In genomic region chr5:102697784-102698183, GRCm38 (mm10) we compare ENCODE assay signal across 20 mouse cellular contexts.
A peak's percentile ranks its signal among the peaks of the same experiment; 100 is the strongest.
DNase-seq lines count a peak whose midpoint lies in the region; ATAC-seq and TF ChIP-seq lines count a peak whose summit lies in the region.
"Had no signal": no experiment of that assay in that cellular context is flagged by ENCODE, and none has a peak within 500 bp of the region (broad histone marks: within the 10 kb centered on the region; RNA-seq: fewer than 3 reads in every experiment).

No protein-coding gene starts in this region.

- H3K9ac ChIP-seq in liver, postnatal 0 days (replicated peaks), result no peak overlapping the region
- no peak overlapping the region for H3K9ac ChIP-seq in liver, embryonic 11.5 days (ENCODE audit: low read depth, low read length)
- no peak overlapping the region for H3K9ac ChIP-seq in midbrain, embryonic 11.5 days (ENCODE audit: low read length)
- H3K9ac ChIP-seq: heart, embryonic 13.5 days; limb, embryonic 15.5 days; neural tube, embryonic 13.5 days had no signal

- no peaks in the 10 kb centered on the region for H3K36me3 ChIP-seq in liver, postnatal 0 days (replicated peaks; ENCODE audit: insufficient read depth, low read length)
- no peaks in the 10 kb centered on the region for H3K36me3 ChIP-seq in liver, embryonic 11.5 days (ENCODE audit: control insufficient read depth, insufficient read depth, low read length)
- H3K36me3 ChIP-seq in midbrain, embryonic 11.5 days (ENCODE audit: control insufficient read depth, insufficient read depth, low read length), result no peaks in the 10 kb centered on the region
- no peaks in the 10 kb centered on the region for H3K36me3 ChIP-seq in heart, embryonic 10.5 days
- H3K36me3 ChIP-seq: forebrain, embryonic 10.5 days; heart, embryonic 13.5 days; limb, embryonic 15.5 days; neural tube, embryonic 13.5 days had no signal

- H3K27ac ChIP-seq in liver, postnatal 0 days (ENCODE audit: low read depth), result no peak overlapping the region
- H3K27ac ChIP-seq in liver, embryonic 11.5 days (ENCODE audit: low read depth, low read length), result no peak overlapping the region
- no peak overlapping the region for H3K27ac ChIP-seq in midbrain, embryonic 11.5 days (ENCODE audit: low read depth, low read length)
- no peak overlapping the region for H3K27ac ChIP-seq in heart, embryonic 10.5 days
- H3K27ac ChIP-seq: forebrain, embryonic 10.5 days; heart, embryonic 13.5 days; limb, embryonic 15.5 days; neural tube, embryonic 13.5 days had no signal

- ATAC-seq in liver, postnatal 0 days, result peak; percentile 27; the same call in 1 of the 2 replicates
- ATAC-seq in liver, embryonic 11.5 days (replicated peaks; ENCODE audit: low FRiP score), result no peak
- no peak for ATAC-seq in midbrain, embryonic 11.5 days (ENCODE audit: low FRiP score)
- ATAC-seq: hindbrain, embryonic 16.5 days; intestine, embryonic 16.5 days had no signal

- TF ChIP-seq CTCF in liver, postnatal 0 days (IDR thresholded peaks at IDR 0.05; ENCODE audit: low read depth), result no peak

- H3K4me3 ChIP-seq in liver, postnatal 0 days (ENCODE audit: low read depth, low read length), result no peak overlapping the region
- H3K4me3 ChIP-seq in liver, embryonic 11.5 days (ENCODE audit: low read depth, low read length), result no peak overlapping the region
- H3K4me3 ChIP-seq in midbrain, embryonic 11.5 days (ENCODE audit: low read depth, low read length), result no peak overlapping the region
- no peak overlapping the region for H3K4me3 ChIP-seq in heart, embryonic 10.5 days
- H3K4me3 ChIP-seq: forebrain, embryonic 10.5 days; heart, embryonic 13.5 days; limb, embryonic 15.5 days; neural tube, embryonic 13.5 days had no signal

- no peaks in the 10 kb centered on the region for H3K9me3 ChIP-seq in liver, postnatal 0 days (ENCODE audit: low read length)
- H3K9me3 ChIP-seq in liver, embryonic 11.5 days (ENCODE audit: control insufficient read depth, low read length), result no peaks in the 10 kb centered on the region
- no peaks in the 10 kb centered on the region for H3K9me3 ChIP-seq in midbrain, embryonic 11.5 days (ENCODE audit: control insufficient read depth, low read length)
- no peaks in the 10 kb centered on the region for H3K9me3 ChIP-seq in heart, embryonic 10.5 days
- H3K9me3 ChIP-seq: forebrain, embryonic 10.5 days; heart, embryonic 13.5 days; limb, embryonic 15.5 days; neural tube, embryonic 13.5 days had no signal

- no peak overlapping the region for H3K4me2 ChIP-seq in liver, postnatal 0 days (ENCODE audit: low read depth, low read length)
- no peak overlapping the region for H3K4me2 ChIP-seq in liver, embryonic 11.5 days
- H3K4me2 ChIP-seq in midbrain, embryonic 11.5 days, result no peak overlapping the region
- H3K4me2 ChIP-seq: heart, embryonic 13.5 days; limb, embryonic 15.5 days; neural tube, embryonic 13.5 days had no signal

- no peak for TF ChIP-seq EP300 in liver, postnatal 0 days (IDR thresholded peaks at IDR 0.05; ENCODE audit: low read depth)

- H3K27me3 ChIP-seq in liver, postnatal 0 days (ENCODE audit: insufficient read depth, low read length), result no peaks in the 10 kb centered on the region
- H3K27me3 ChIP-seq in liver, embryonic 11.5 days (replicated peaks; ENCODE audit: control insufficient read depth, insufficient read depth, low read length), result no peaks in the 10 kb centered on the region
- no peaks in the 10 kb centered on the region for H3K27me3 ChIP-seq in midbrain, embryonic 11.5 days (ENCODE audit: control insufficient read depth, insufficient read depth, low read length)
- H3K27me3 ChIP-seq in heart, embryonic 10.5 days (ENCODE audit: insufficient read depth, poor library complexity, severe bottlenecking), result no peaks in the 10 kb centered on the region
- H3K27me3 ChIP-seq: heart, embryonic 13.5 days; limb, embryonic 15.5 days; neural tube, embryonic 13.5 days had no signal

- peaks cover 4% of the 10 kb centered on the region; the same call in 1 of the 2 replicates for H3K4me1 ChIP-seq in liver, postnatal 0 days (ENCODE audit: insufficient read depth)
- no peaks in the 10 kb centered on the region for H3K4me1 ChIP-seq in liver, embryonic 11.5 days (replicated peaks; ENCODE audit: control insufficient read depth, insufficient read depth, low read length)
- no peaks in the 10 kb centered on the region for H3K4me1 ChIP-seq in midbrain, embryonic 11.5 days (ENCODE audit: control insufficient read depth, insufficient read depth, low read length)
- no peaks in the 10 kb centered on the region for H3K4me1 ChIP-seq in heart, embryonic 10.5 days
- H3K4me1 ChIP-seq: forebrain, embryonic 10.5 days; limb, embryonic 15.5 days; neural tube, embryonic 13.5 days had no signal

- 33% methylated on average over 1 of the region's 1 CpGs for WGBS in liver, postnatal 0 days (ENCODE audit: insufficient replicate concordance)
- WGBS in liver, embryonic 11.5 days, result 72% methylated on average over 1 of the region's 1 CpGs
- WGBS in midbrain, embryonic 11.5 days, result 77% methylated on average over 1 of the region's 1 CpGs
- 83% methylated on average over 1 of the region's 1 CpGs for WGBS in heart, embryonic 10.5 days

- DNase-seq in liver, postnatal 0 days, result no peak
- DNase-seq in liver, embryonic 11.5 days (ENCODE audit: low spot score), result no peak
- DNase-seq in kidney, adult 8-10 months, result peak; percentile 69 to 86
- peak; percentile 75 for DNase-seq in kidney, postnatal 14 days
- DNase-seq in right cerebral cortex, postnatal 4 days, result no peak
- no peak for DNase-seq in gastrocnemius, postnatal 25 days
- DNase-seq in midbrain, embryonic 11.5 days (ENCODE audit: low spot score, missing footprints), result no peak
- no peak for DNase-seq in heart, embryonic 10.5 days (ENCODE audit: low spot score)
- DNase-seq: cerebellum, adult 9-10 months; embryo, embryonic 11 days; lung, postnatal 10 days; midbrain, embryonic 14.5 days; thymus, adult 18-20 months; thymus, postnatal 4 days had no signal

Comparison
In these comparisons a context has a peak if more than half of its experiments do, and no peak if none do; other contexts are left out.
1. DNase-seq: peak in kidney, adult 8-10 months (2 of 2) and kidney, postnatal 14 days (single experiment); none in liver, postnatal 0 days (single experiment), liver, embryonic 11.5 days (single experiment), right cerebral cortex, postnatal 4 days (single experiment), gastrocnemius, postnatal 25 days (single experiment), midbrain, embryonic 11.5 days (single experiment) and heart, embryonic 10.5 days (single experiment).